Mouse (Mus musculus) kidney, embryonic 15.5 days (tissue): ENCODE data around the gene Ccne1. TPM values are rescaled to one million over a fixed set of nuclear protein-coding genes. Genes with fewer than 3 reads are reported as not detected.

ENCODE experiments used
- ATAC-seq: fragments of 200-750 bp; cut with Nextera tagmentation; replicated peaks from 2 replicates; pipeline ENCODE4 v1.8.0; 2017; ENCODE audit warnings: moderate TSS enrichment; ENCODE audit not compliant: low FRiP score
- H3K27ac ChIP-seq: fragments of 300-500 bp; sonication (generic); 2 replicates; pipeline ENCODE4 v1.5.1; 2015; ENCODE audit warnings: mild to moderate bottlenecking, inconsistent platforms
- H3K27me3 ChIP-seq: fragments of 300-500 bp; sonication (generic); 2 replicates; pipeline ENCODE4 v1.6.1; 2015; ENCODE audit warnings: inconsistent platforms
- H3K36me3 ChIP-seq: fragments of 300-500 bp; sonication (generic); 2 replicates; pipeline ENCODE4 v1.6.1; 2015; ENCODE audit warnings: inconsistent platforms
- H3K4me1 ChIP-seq: fragments of 300-500 bp; sonication (generic); 2 replicates; pipeline ENCODE4 v1.6.1; 2015; ENCODE audit warnings: inconsistent platforms
- H3K4me2 ChIP-seq: fragments of 300-500 bp; sonication (generic); 2 replicates; pipeline ENCODE4 v1.6.1; 2015; ENCODE audit warnings: moderate library complexity, mild to moderate bottlenecking, inconsistent platforms
- H3K4me3 ChIP-seq: fragments of 300-500 bp; sonication (generic); replicated peaks from 2 replicates; pipeline ENCODE4 v1.5.1; 2015; ENCODE audit warnings: mild to moderate bottlenecking, inconsistent platforms
- H3K9ac ChIP-seq: fragments of 300-500 bp; sonication (generic); 2 replicates; pipeline ENCODE4 v1.6.1; 2015; ENCODE audit warnings: mild to moderate bottlenecking, inconsistent platforms
- H3K9me3 ChIP-seq: fragments of 300-500 bp; sonication (generic); replicated peaks from 2 replicates; pipeline ENCODE4 v1.6.1; 2016; ENCODE audit warnings: inconsistent platforms
- WGBS: fragments of 180-500 bp; shearing (Covaris S2); methylation state at CpG from one replicate; pipeline ENCODE4 v1.1.7; 2015; ENCODE audit warnings: mixed read lengths; 5-methylcytosine and 5-hydroxymethylcytosine counted together
- polyA plus RNA-seq: library from polyadenylated mRNA; unstranded; fragments of >200 nt; fragmentation: Nextera tagmentation; extraction: Ambion mirVana; gene quantifications from 2 replicates; pipeline ENCODE4 v1.2.1, GENCODE M21; 2015

Ccne1 gene
- polyA plus RNA-seq, 1 experiment from 2014 or later, result 65.9 TPM

DNA sequence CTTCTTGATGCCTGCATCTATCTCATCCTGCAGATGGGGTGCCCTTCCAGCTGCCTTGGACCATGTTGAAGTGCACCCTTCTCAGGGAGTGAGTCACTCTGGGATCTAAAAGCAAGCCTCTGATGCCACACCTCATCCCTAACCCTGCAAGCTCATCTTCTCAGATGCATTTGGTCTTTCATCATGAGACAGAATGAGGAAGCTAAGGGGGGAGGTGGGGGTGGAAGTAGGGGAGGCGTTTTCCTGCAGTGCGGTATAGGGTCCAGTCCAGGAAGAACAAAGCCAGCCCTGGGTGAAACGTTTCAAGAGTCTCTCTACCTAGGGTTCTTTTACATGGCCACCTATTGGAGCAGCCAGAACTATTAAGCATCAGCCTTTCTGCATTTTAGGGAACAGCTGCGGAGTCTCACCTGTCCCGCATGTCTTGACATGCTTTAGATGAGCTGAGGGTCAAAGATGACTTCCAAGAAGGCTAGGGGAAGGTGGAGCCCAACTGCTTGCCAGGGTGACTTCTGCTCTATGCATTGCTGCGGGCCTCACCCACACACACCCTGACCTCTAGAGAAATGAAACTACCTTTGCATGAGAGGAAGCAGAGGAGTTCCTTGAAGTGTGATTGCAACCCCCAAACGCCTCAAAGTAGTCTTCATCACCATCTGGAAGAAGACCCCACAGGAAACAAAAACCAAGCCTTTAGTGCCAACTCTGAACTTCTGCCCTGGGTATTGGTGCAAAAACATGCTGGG lies 17.2 kb downstream of the Ccne1 start:
- H3K4me1 ChIP-seq, result peaks cover 16% of the 10 kb centered on the region
- WGBS, result 74% methylated on average over 7 of the region's 7 CpGs
- H3K27me3 ChIP-seq, result no peaks in the 10 kb centered on the region
- no peaks in the 10 kb centered on the region for H3K9me3 ChIP-seq
- no peak overlapping the region for H3K4me3 ChIP-seq
- H3K9ac ChIP-seq, result no peak overlapping the region
- no peaks in the 10 kb centered on the region for H3K36me3 ChIP-seq
- no peak overlapping the region for H3K27ac ChIP-seq
- H3K4me2 ChIP-seq, result no peak overlapping the region
- no peak for ATAC-seq

- Histone ChIP-seq H3K9ac (no peak overlapping the region), H3K4me1 (peaks cover 21% of the 10 kb centered on the region), H3K4me2 (no peak overlapping the region), H3K9me3 (no peaks in the 10 kb centered on the region), H3K27ac (no peak overlapping the region), H3K36me3 (no peaks in the 10 kb centered on the region), H3K4me3 (no peak overlapping the region), H3K27me3 (no peaks in the 10 kb centered on the region)
- no peak for ATAC-seq
- 69% methylated on average over 2 of the region's 2 CpGs for WGBS
Observed at GRCm38 (mm10) chr7:38088456-38088855, 18.9 kb downstream of the Ccne1 start.

- Histone ChIP-seq H3K4me2 (no peak overlapping the region), H3K4me1 (peaks cover 21% of the 10 kb centered on the region), H3K4me3 (no peak overlapping the region), H3K9me3 (no peaks in the 10 kb centered on the region), H3K9ac (no peak overlapping the region), H3K27ac (no peak overlapping the region), H3K27me3 (no peaks in the 10 kb centered on the region), H3K36me3 (no peaks in the 10 kb centered on the region)
- 81% methylated on average over 8 of the region's 8 CpGs for WGBS
- no peak for ATAC-seq
Observed at GRCm38 (mm10) chr7:38087856-38088255, 19.5 kb downstream of the Ccne1 start.

GRCm38 (mm10) chr7:38086401-38086800 lies 20.9 kb downstream of the Ccne1 start:
- WGBS, result 57% methylated on average over 8 of the region's 8 CpGs
- no peaks in the 10 kb centered on the region for H3K9me3 ChIP-seq
- no peak for ATAC-seq
- H3K4me3 ChIP-seq, result no peak overlapping the region
- no peaks in the 10 kb centered on the region for H3K36me3 ChIP-seq
- H3K27ac ChIP-seq, result no peak overlapping the region
- no peaks in the 10 kb centered on the region for H3K27me3 ChIP-seq
- peaks cover 21% of the 10 kb centered on the region for H3K4me1 ChIP-seq
- H3K9ac ChIP-seq, result no peak overlapping the region
- H3K4me2 ChIP-seq, result peak overlapping the region; percentile 72; the same call in 1 of the 2 replicates

DNA sequence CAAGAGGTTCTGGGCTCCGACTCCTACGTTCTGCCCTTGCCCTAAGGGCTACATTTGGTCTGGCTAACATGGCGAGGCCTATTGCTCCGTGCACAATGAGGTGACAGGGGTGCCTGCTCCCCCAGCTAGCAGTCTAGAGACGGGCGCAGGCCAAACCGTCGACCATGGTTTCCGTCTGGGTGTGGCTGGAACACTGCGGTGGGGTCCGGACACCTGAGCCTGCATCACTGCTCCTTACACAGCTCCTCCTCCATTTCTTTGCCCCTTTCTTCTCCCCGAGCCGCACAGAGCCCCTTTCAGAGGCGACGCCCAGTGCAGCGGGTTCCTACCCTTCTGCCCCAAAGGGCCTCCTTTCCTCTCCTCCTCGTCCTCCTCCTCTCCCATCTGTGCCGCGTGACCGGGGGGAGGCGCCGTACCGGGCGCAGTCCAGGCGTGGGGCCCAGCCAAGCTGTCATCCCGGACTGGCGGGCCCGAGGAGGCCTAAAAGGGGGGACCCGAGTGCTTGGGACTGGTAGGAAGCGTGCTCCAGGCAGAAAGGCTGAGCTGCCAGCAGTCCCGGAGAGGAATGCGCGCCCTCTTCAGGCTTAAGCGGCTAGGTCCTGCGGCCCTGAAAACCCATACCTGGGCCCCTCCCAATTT lies 21.6 kb downstream of the Ccne1 start:
- ATAC-seq, result peak; percentile 55
- H3K9me3 ChIP-seq, result no peaks in the 10 kb centered on the region
- H3K4me2 ChIP-seq, result peak overlapping the region; percentile 72
- no peaks in the 10 kb centered on the region for H3K27me3 ChIP-seq
- H3K27ac ChIP-seq, result no peak overlapping the region
- peak overlapping the region; percentile 52 for H3K4me3 ChIP-seq
- H3K4me1 ChIP-seq, result peaks cover 21% of the 10 kb centered on the region
- no peak overlapping the region; the same call in 1 of the 2 replicates for H3K9ac ChIP-seq
- no peaks in the 10 kb centered on the region for H3K36me3 ChIP-seq
- under 1% methylated on average over 35 of the region's 35 CpGs for WGBS

DNA sequence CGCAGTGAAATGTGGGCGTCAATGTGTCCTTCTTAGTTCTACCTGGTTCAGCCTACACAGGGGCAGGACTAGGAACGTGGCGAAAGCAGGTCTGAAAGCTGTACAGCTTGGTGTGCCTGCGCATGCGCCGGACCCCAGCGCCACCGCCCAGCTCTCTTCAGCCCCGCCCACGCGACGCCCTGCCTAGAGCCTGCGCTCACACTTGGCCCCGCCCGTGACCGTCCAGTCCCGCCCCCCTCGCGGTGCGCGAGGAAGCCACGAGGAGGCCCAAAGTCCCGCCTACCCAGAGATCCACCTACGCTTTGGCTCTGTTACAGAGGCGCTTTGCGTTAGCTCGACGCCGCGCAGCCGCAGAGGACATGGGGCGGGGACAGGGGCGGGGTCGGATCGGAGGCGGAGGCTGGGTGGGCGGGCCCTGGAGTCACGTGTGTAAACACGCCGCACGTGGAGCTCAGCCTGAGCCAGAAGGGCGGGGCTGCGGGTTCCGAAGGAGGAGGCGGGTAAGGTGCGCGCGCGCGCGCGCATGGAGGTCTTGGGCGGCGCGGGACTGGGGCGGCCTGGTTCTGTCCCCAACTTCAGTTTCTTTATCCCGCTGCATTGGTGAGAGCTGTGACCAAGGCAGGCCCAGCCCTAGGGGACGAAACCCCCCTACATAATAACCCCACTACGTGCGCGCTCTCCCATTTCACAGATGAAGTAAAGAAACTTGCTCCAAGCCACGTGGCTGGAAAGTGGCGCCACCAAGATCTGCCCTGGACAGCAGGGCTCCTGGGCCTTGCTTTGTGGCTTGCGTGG lies 22.4 kb downstream of the Ccne1 start:
- peak overlapping the region; percentile 72 for H3K4me2 ChIP-seq
- no peaks in the 10 kb centered on the region for H3K36me3 ChIP-seq
- no peaks in the 10 kb centered on the region for H3K9me3 ChIP-seq
- ATAC-seq, result peak; percentile 96
- H3K4me1 ChIP-seq, result peaks cover 21% of the 10 kb centered on the region
- peak overlapping the region; percentile 52 for H3K4me3 ChIP-seq
- peak overlapping the region; percentile 45; the same call in 1 of the 2 replicates for H3K9ac ChIP-seq
- 0 out of 2 replicates have a peak overlapping the region, but pooled peaks have one; percentile 39 for H3K27ac ChIP-seq
- WGBS, result under 1% methylated on average over 65 of the region's 65 CpGs
- H3K27me3 ChIP-seq, result no peaks in the 10 kb centered on the region

DNA sequence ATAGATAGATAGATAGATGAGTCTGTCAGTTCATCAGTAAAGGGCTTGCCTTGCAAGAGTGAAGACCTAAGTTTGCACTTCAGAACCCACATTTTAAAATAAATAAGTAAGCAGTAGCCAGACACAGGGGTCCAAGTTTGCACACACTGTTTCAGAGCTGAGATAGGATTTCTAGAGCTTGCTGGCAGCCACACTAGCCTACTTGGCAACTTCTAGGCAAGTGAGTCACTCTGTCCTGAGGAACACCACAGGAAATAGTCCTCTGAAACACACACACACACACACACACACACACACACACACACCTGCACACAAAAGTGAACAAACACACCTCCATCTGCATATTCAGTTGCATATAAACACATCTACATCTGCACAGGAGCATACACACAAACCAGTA lies 24.4 kb downstream of the Ccne1 start:
- no peaks in the 10 kb centered on the region for H3K36me3 ChIP-seq
- no peak overlapping the region for H3K4me3 ChIP-seq
- no peak overlapping the region for H3K27ac ChIP-seq
- no peak overlapping the region for H3K9ac ChIP-seq
- no peak overlapping the region for H3K4me2 ChIP-seq
- no peaks in the 10 kb centered on the region for H3K9me3 ChIP-seq
- peaks cover 21% of the 10 kb centered on the region for H3K4me1 ChIP-seq
- no peaks in the 10 kb centered on the region for H3K27me3 ChIP-seq
- no peak for ATAC-seq

DNA sequence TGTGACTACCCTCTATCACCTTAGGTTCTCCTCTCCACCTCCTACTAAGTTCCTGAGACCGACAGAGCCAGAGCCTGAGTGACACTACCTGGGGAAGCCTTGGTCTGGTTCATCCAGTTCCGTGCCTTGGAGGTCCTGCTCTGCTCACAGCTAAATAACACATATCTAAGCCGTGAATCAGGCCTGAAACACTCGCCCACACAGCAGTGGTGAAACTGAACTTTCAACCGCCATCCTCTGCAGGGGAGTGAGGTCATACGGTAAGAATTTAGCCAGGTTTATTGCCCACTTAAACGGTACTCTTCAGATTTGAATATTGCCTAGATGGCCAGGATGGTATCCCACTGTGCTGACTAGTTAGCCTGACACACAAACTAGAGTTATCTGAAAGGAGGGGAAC lies 30.1 kb downstream of the Ccne1 start:
- peaks cover 6% of the 10 kb centered on the region for H3K4me1 ChIP-seq
- ATAC-seq, result no peak
- H3K9ac ChIP-seq, result no peak overlapping the region
- no peaks in the 10 kb centered on the region for H3K36me3 ChIP-seq
- no peaks in the 10 kb centered on the region for H3K9me3 ChIP-seq
- H3K4me3 ChIP-seq, result no peak overlapping the region
- H3K4me2 ChIP-seq, result no peak overlapping the region
- WGBS, result 48% methylated on average over 7 of the region's 7 CpGs
- no peak overlapping the region for H3K27ac ChIP-seq
- peaks cover 22% of the 10 kb centered on the region for H3K27me3 ChIP-seq

GRCm38 (mm10) chr7:38075487-38075886 lies 31.8 kb downstream of the Ccne1 start:
- H3K4me3 ChIP-seq, result no peak overlapping the region
- WGBS, result 62% methylated on average over 6 of the region's 6 CpGs
- H3K27me3 ChIP-seq, result peaks cover 22% of the 10 kb centered on the region
- no peak overlapping the region for H3K9ac ChIP-seq
- H3K27ac ChIP-seq, result no peak overlapping the region
- no peak for ATAC-seq
- peaks cover 6% of the 10 kb centered on the region for H3K4me1 ChIP-seq
- no peaks in the 10 kb centered on the region for H3K36me3 ChIP-seq
- no peak overlapping the region for H3K4me2 ChIP-seq
- no peaks in the 10 kb centered on the region for H3K9me3 ChIP-seq

GRCm38 (mm10) chr7:38074920-38075319 lies 32.4 kb downstream of the Ccne1 start:
- Histone ChIP-seq H3K27ac (no peak overlapping the region), H3K9ac (no peak overlapping the region), H3K4me3 (0 out of 2 replicates have a peak overlapping the region, but pooled peaks have one; percentile 22), H3K36me3 (no peaks in the 10 kb centered on the region), H3K9me3 (no peaks in the 10 kb centered on the region), H3K4me1 (peaks cover 6% of the 10 kb centered on the region), H3K27me3 (peaks cover 22% of the 10 kb centered on the region), H3K4me2 (peak overlapping the region; percentile 47)
- no peak for ATAC-seq
- WGBS, result 50% methylated on average over 10 of the region's 10 CpGs

DNA sequence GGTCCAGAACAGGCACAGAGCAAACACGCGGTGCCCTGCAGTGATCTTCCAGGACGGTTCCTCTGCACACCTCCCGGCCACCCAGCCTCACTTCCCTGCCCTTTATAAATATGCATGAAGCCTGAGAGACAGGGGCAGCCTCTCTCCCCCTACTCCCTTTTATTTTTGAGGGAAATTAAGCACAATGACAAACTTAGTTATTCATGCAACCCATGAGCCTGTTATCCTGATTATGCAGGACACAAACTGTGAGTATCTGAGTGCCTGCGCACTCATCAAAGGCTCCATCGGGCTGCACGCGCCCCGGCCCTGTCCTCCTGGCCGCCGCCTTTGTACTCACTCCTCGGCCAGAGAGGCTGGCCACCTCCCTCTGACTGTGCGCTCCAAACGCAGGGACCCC lies 32.8 kb downstream of the Ccne1 start:
- Histone ChIP-seq H3K27me3 (peaks cover 22% of the 10 kb centered on the region), H3K27ac (no peak overlapping the region), H3K4me2 (peak overlapping the region; percentile 47), H3K36me3 (no peaks in the 10 kb centered on the region), H3K4me1 (peaks cover 6% of the 10 kb centered on the region), H3K9ac (no peak overlapping the region), H3K9me3 (no peaks in the 10 kb centered on the region), H3K4me3 (peak overlapping the region; percentile 22; the same call in 1 of the 2 replicates)
- 3% methylated on average over 14 of the region's 14 CpGs for WGBS
- no peak for ATAC-seq

GRCm38 (mm10) chr7:38073782-38074181 lies 33.6 kb downstream of the Ccne1 start:
- no peak overlapping the region for H3K27ac ChIP-seq
- H3K4me3 ChIP-seq, result no peak overlapping the region
- WGBS, result 22% methylated on average over 3 of the region's 3 CpGs
- H3K9ac ChIP-seq, result no peak overlapping the region
- H3K36me3 ChIP-seq, result no peaks in the 10 kb centered on the region
- peaks cover 22% of the 10 kb centered on the region for H3K27me3 ChIP-seq
- peaks cover 6% of the 10 kb centered on the region for H3K4me1 ChIP-seq
- H3K4me2 ChIP-seq, result no peak overlapping the region
- no peaks in the 10 kb centered on the region for H3K9me3 ChIP-seq
- ATAC-seq, result 0 out of 2 replicates have a peak, but pooled peaks have one; percentile 33
